Comparison of ENCODE assay signal across 8 mouse cellular contexts in genomic region chr13:113293707-113294432, GRCm38 (mm10). TPM values are rescaled to one million over a fixed set of nuclear protein-coding genes. Genes with fewer than 3 reads are reported as not detected.
DNase-seq lines count a peak whose midpoint lies in the region; ATAC-seq lines count a peak whose summit lies in the region.

No protein-coding gene starts in this region.

- no peaks in the 10 kb centered on the region for H3K27me3 ChIP-seq in lung, embryonic 15.5 days
- H3K27me3 ChIP-seq in forebrain, embryonic 15.5 days, result no peaks in the 10 kb centered on the region
- no peaks in the 10 kb centered on the region for H3K27me3 ChIP-seq in limb, embryonic 15.5 days
- no peaks in the 10 kb centered on the region for H3K27me3 ChIP-seq in stomach, embryonic 15.5 days (replicated peaks)

- peak overlapping the region; percentile 78; the same call in 1 of the 2 replicates for H3K9ac ChIP-seq in lung, embryonic 15.5 days
- H3K9ac ChIP-seq in forebrain, embryonic 15.5 days (replicated peaks), result no peak overlapping the region
- H3K9ac ChIP-seq in limb, embryonic 15.5 days, result peak overlapping the region; percentile 79
- peak overlapping the region; percentile 66; the same call in 1 of the 2 replicates for H3K9ac ChIP-seq in stomach, embryonic 15.5 days

- no peak overlapping the region for H3K27ac ChIP-seq in lung, embryonic 15.5 days
- no peak overlapping the region for H3K27ac ChIP-seq in forebrain, embryonic 15.5 days (replicated peaks)
- peak overlapping the region; percentile 91 for H3K27ac ChIP-seq in limb, embryonic 15.5 days
- H3K27ac ChIP-seq in stomach, embryonic 15.5 days, result no peak overlapping the region

- H3K4me3 ChIP-seq in lung, embryonic 15.5 days, result peak overlapping the region; percentile 69
- H3K4me3 ChIP-seq in forebrain, embryonic 15.5 days, result peak overlapping the region; percentile 56
- H3K4me3 ChIP-seq in limb, embryonic 15.5 days, result peak overlapping the region; percentile 70
- H3K4me3 ChIP-seq in stomach, embryonic 15.5 days (replicated peaks), result peak overlapping the region; percentile 64

- WGBS in lung, embryonic 15.5 days, result 53% methylated on average over 11 of the region's 11 CpGs
- WGBS in forebrain, embryonic 15.5 days, result 63% methylated on average over 11 of the region's 11 CpGs
- WGBS in limb, embryonic 15.5 days, result 24% methylated on average over 11 of the region's 11 CpGs
- 58% methylated on average over 11 of the region's 11 CpGs for WGBS in stomach, embryonic 15.5 days

- H3K4me2 ChIP-seq in lung, embryonic 15.5 days, result peak overlapping the region; percentile 93
- H3K4me2 ChIP-seq in forebrain, embryonic 15.5 days (replicated peaks), result peak overlapping the region; percentile 97
- peak overlapping the region; percentile 74 for H3K4me2 ChIP-seq in limb, embryonic 15.5 days
- peak overlapping the region; percentile 89 for H3K4me2 ChIP-seq in stomach, embryonic 15.5 days

- no peaks in the 10 kb centered on the region for H3K9me3 ChIP-seq in lung, embryonic 15.5 days
- no peaks in the 10 kb centered on the region for H3K9me3 ChIP-seq in forebrain, embryonic 15.5 days
- H3K9me3 ChIP-seq in limb, embryonic 15.5 days, result no peaks in the 10 kb centered on the region
- H3K9me3 ChIP-seq in stomach, embryonic 15.5 days, result no peaks in the 10 kb centered on the region

- H3K36me3 ChIP-seq in lung, embryonic 15.5 days, result no peaks in the 10 kb centered on the region
- H3K36me3 ChIP-seq in forebrain, embryonic 15.5 days, result no peaks in the 10 kb centered on the region
- H3K36me3 ChIP-seq in limb, embryonic 15.5 days, result no peaks in the 10 kb centered on the region
- H3K36me3 ChIP-seq in stomach, embryonic 15.5 days, result no peaks in the 10 kb centered on the region

- no peak for DNase-seq in lung, postnatal 14 days
- no peak for DNase-seq in cerebellum, postnatal 4 days (ENCODE audit: low spot score in 2 of 2)
- no peak for DNase-seq in cerebellum, adult 9-10 months

- no peak for ATAC-seq in lung, embryonic 15.5 days (ENCODE audit: borderline replicate concordance, extremely low read depth, low FRiP score, low TSS enrichment)
- no peak for ATAC-seq in forebrain, embryonic 15.5 days (replicated peaks)
- peak; percentile 40; the same call in 1 of the 2 replicates for ATAC-seq in limb, embryonic 15.5 days (ENCODE audit: insufficient number of reproducible peaks, low FRiP score, low TSS enrichment, low read depth)
- no peak; the same call in 1 of the 2 replicates for ATAC-seq in stomach, embryonic 15.5 days (ENCODE audit: insufficient read depth, low FRiP score, low read depth)
- no peak for ATAC-seq in erythroid progenitor cell, adult 5-6 weeks (replicated peaks; ENCODE audit: low FRiP score, poor library complexity, severe bottlenecking)

- H3K4me1 ChIP-seq in lung, embryonic 15.5 days, result peaks cover 8% of the 10 kb centered on the region
- peaks cover 14% of the 10 kb centered on the region for H3K4me1 ChIP-seq in forebrain, embryonic 15.5 days
- peaks cover 19% of the 10 kb centered on the region for H3K4me1 ChIP-seq in limb, embryonic 15.5 days
- 0 out of 2 replicates have a peak, but pooled peaks cover 2% of the 10 kb centered on the region for H3K4me1 ChIP-seq in stomach, embryonic 15.5 days

RNA-seq across cellular contexts. Expression of gene BC067074, which starts 0.9 kb away (rescaled TPM):
- 6.1 and 6.7 TPM in 2 replicates for polyA plus RNA-seq in lung, embryonic 15.5 days (2015; fragmentation: Nextera tagmentation; extraction: Ambion mirVana)
- 0.48 and 0.54 TPM in 2 replicates for polyA plus RNA-seq in forebrain, embryonic 15.5 days (2015; fragmentation: Nextera tagmentation; extraction: Ambion mirVana)
- 7.4 and 7.7 TPM in 2 replicates for polyA plus RNA-seq in limb, embryonic 15.5 days (2015; fragmentation: Nextera tagmentation; extraction: Ambion mirVana)
- 3.5 and 5.0 TPM in 2 replicates for polyA plus RNA-seq in stomach, embryonic 15.5 days (2015; fragmentation: Nextera tagmentation; extraction: Ambion mirVana)
- not detected in 2 replicates for total RNA-seq in erythroid progenitor cell, adult 5-6 weeks (2015; ENCODE audit: low replicate concordance)
- not detected in 2 replicates for total RNA-seq in erythroid progenitor cell, adult 5-6 weeks (2017; ENCODE audit: low replicate concordance)
